Mouse (Mus musculus): Measurements from ENCODE around the gene Gm12569. TPM values are rescaled to one million over a fixed set of nuclear protein-coding genes. Genes with fewer than 3 reads are reported as not detected.

The Gm12569 gene
- polyA plus RNA-seq, 1 experiment from 2014 or later, result not detected

Other genes with a start within 250 kb of the Gm12569 start
- not detected in 2 replicates for gene Olfr1377, start 238.5 kb upstream of the Gm12569 start, polyA plus RNA-seq (2014; fragmentation: Nextera tagmentation; extraction: Ambion mirVana)
- gene Olfr51, start 216.9 kb upstream of the Gm12569 start, polyA plus RNA-seq (2014; fragmentation: Nextera tagmentation; extraction: Ambion mirVana), result not detected in 2 replicates
- not detected in 2 replicates for gene Olfr54, start 206.2 kb upstream of the Gm12569 start, polyA plus RNA-seq (2014; fragmentation: Nextera tagmentation; extraction: Ambion mirVana)
- gene Olfr1375, start 172.4 kb upstream of the Gm12569 start, polyA plus RNA-seq (2014; fragmentation: Nextera tagmentation; extraction: Ambion mirVana), result not detected in 2 replicates
- gene Zfp354a, start 161.2 kb upstream of the Gm12569 start, polyA plus RNA-seq (2014; fragmentation: Nextera tagmentation; extraction: Ambion mirVana), result 9.1 and 10.5 TPM in 2 replicates
- gene Clk4, start 41.3 kb downstream of the Gm12569 start, polyA plus RNA-seq (2014; fragmentation: Nextera tagmentation; extraction: Ambion mirVana), result 141 and 148 TPM in 2 replicates
- gene BC049762, start 42.6 kb downstream of the Gm12569 start, polyA plus RNA-seq (2014; fragmentation: Nextera tagmentation; extraction: Ambion mirVana), result 0.20 and 0.68 TPM in 2 replicates
- 9.0 and 9.7 TPM in 2 replicates for gene Col23a1, start 69.4 kb downstream of the Gm12569 start, polyA plus RNA-seq (2014; fragmentation: Nextera tagmentation; extraction: Ambion mirVana)